Mouse (Mus musculus): ENCODE data around the gene Rnf141.

Gene Rnf141

GRCm38 (mm10) chr7:110823995-110824953 is 20.0 kb downstream of the Rnf141 start:
- DNase-seq: no peak

- DNase-seq: no peak
These were observed 20.7 kb downstream of the Rnf141 start for GRCm38 (mm10) chr7:110823593-110823992.

GRCm38 (mm10) chr7:110823076-110823475 is 21.2 kb downstream of the Rnf141 start:
- DNase-seq: no peak

GRCm38 (mm10) chr7:110822055-110822454 is 22.2 kb downstream of the Rnf141 start:
- no peak for DNase-seq

GRCm38 (mm10) chr7:110821653-110822052 is 22.6 kb downstream of the Rnf141 start:
- DNase-seq: peak; percentile 52 to 65

- DNase-seq: peak in 1 of 2 experiments; percentile 42
These were observed 23.2 kb downstream of the Rnf141 start for GRCm38 (mm10) chr7:110821068-110821467.

- DNase-seq: no peak
These were observed 25.4 kb downstream of the Rnf141 start for GRCm38 (mm10) chr7:110818787-110819350.

- no peak for DNase-seq
These were observed 26.1 kb downstream of the Rnf141 start for GRCm38 (mm10) chr7:110818206-110818605.

- peak; percentile 46 to 65 for DNase-seq
These were observed 28.2 kb downstream of the Rnf141 start for GRCm38 (mm10) chr7:110816037-110816436.

- no peak for DNase-seq
These were observed 30.3 kb downstream of the Rnf141 start for GRCm38 (mm10) chr7:110813983-110814382.

- DNase-seq: no peak
These were observed 32.7 kb downstream of the Rnf141 start for GRCm38 (mm10) chr7:110811529-110811928.

GRCm38 (mm10) chr7:110810995-110811394 is 33.3 kb downstream of the Rnf141 start:
- DNase-seq: no peak

- DNase-seq: no peak
These were observed 34.4 kb downstream of the Rnf141 start for GRCm38 (mm10) chr7:110809585-110810557.

GRCm38 (mm10) chr7:110808962-110809361 is 35.3 kb downstream of the Rnf141 start:
- peak in 1 of 2 experiments; percentile 57 for DNase-seq

- DNase-seq: no peak
These were observed 36.7 kb downstream of the Rnf141 start for GRCm38 (mm10) chr7:110807460-110808030.

- no peak for DNase-seq
These were observed 40.0 kb downstream of the Rnf141 start for GRCm38 (mm10) chr7:110804266-110804665.

- no peak for DNase-seq
These were observed 41.1 kb downstream of the Rnf141 start for GRCm38 (mm10) chr7:110803131-110803530.

GRCm38 (mm10) chr7:110801028-110801427 is 43.2 kb downstream of the Rnf141 start:
- peak; percentile 91 for DNase-seq

GRCm38 (mm10) chr7:110797722-110798409 is 46.4 kb downstream of the Rnf141 start:
- DNase-seq: peak; percentile 24 to 55

- DNase-seq: no peak
These were observed 47.7 kb downstream of the Rnf141 start for GRCm38 (mm10) chr7:110796367-110797051.

- no peak for DNase-seq
These were observed 49.5 kb downstream of the Rnf141 start for GRCm38 (mm10) chr7:110794722-110795121.

Data from kidney, postnatal 4 days (tissue).